Mouse (Mus musculus) olfactory bulb, adult 2 months (tissue): ENCODE data around the gene Ppid. TPM values are rescaled to one million over a fixed set of nuclear protein-coding genes. Genes with fewer than 3 reads are reported as not detected.

Source experiments
- H3K27ac ChIP-seq: fragments of 200-500 bp; 2 replicates; pipeline ENCODE4 v1.5.1; 2012; ENCODE audit warnings: low read depth, low read length; ENCODE audit not compliant: insufficient read depth
- H3K4me1 ChIP-seq: fragments of 200-500 bp; 2 replicates; pipeline ENCODE4 v1.6.1; 2012; ENCODE audit warnings: low read length; ENCODE audit not compliant: control insufficient read depth, insufficient read depth
- H3K4me3 ChIP-seq: fragments of 200-500 bp; 2 replicates; pipeline ENCODE4 v1.5.1; 2012; ENCODE audit warnings: mild to moderate bottlenecking, low read depth, low read length, moderate library complexity; ENCODE audit not compliant: insufficient read depth
- CTCF ChIP-seq: fragments of 200-500 bp; IDR thresholded peaks from 2 replicates; pipeline ENCODE4 v1.5.1; 2012; ENCODE audit warnings: low read depth, mild to moderate bottlenecking, low read length, moderate library complexity; ENCODE audit not compliant: insufficient read depth
- POLR2A ChIP-seq: fragments of 200-500 bp; IDR thresholded peaks from 2 replicates; pipeline ENCODE4 v1.6.1; 2012; ENCODE audit warnings: mild to moderate bottlenecking, low read depth, low read length, moderate library complexity; ENCODE audit not compliant: insufficient read depth
- WGBS: fragments of 180-500 bp; shearing (Covaris S2); methylation state at CpG from one replicate; pipeline ENCODE4 v1.1.7; 2018; 5-methylcytosine and 5-hydroxymethylcytosine counted together
- polyA plus RNA-seq: library from polyadenylated mRNA; stranded (reverse); fragments of >200 nt; gene quantifications from 2 replicates; pipeline ENCODE4 v1.2.4, GENCODE M21; 2012; ENCODE audit warnings: low replicate concordance; ENCODE audit not compliant: missing spikeins, insufficient read depth, insufficient read length

Ppid gene
- polyA plus RNA-seq, 1 experiment, result not detected

DNA sequence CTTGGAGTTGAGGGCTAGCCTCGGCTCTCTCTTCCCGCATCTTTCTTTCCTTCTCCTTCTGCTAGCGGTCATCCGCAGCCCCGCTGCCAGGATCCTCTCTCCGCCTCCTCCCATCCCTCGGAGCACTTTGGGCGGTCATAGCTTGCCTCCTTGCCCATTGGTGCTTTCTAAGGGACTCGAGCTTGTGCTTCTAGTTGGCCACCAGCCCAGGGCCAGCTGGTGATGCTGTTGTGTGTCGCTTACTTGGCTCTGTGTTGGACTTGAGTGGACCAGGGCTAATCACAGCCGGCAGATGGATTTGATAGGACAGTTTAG, 38.2 kb downstream of the Ppid start, which contains the start of gene Etfdh:
Gene Etfdh, minus strand, starts transcription at position 85 of the 315 bp plus-strand sequence.
- peak within 1 kb of the TSS; percentile 74 for H3K4me3 ChIP-seq
- H3K4me1 ChIP-seq, result peaks cover 2% of the 10 kb centered on the region; the same call in 1 of the 2 replicates
- WGBS, result 0% methylated on average over 11 of the region's 11 CpGs
- TF ChIP-seq CTCF, result no peak
- H3K27ac ChIP-seq, result no peak within 1 kb of the TSS

GRCm38 (mm10) chr3:79652129-79652528, 61.0 kb downstream of the Ppid start:
- no peak overlapping the region for H3K27ac ChIP-seq
- WGBS, result 83% methylated on average over 6 of the region's 6 CpGs
- H3K4me1 ChIP-seq, result no peaks in the 10 kb centered on the region
- TF ChIP-seq POLR2A (no peak), CTCF (no peak)
- no peak overlapping the region for H3K4me3 ChIP-seq

Other genes starting within 250 kb of the Ppid start
- not detected in 2 replicates for gene Fnip2, start 23.5 kb upstream of the Ppid start, polyA plus RNA-seq
- gene 4930579G24Rik, start 37.7 kb downstream of the Ppid start, polyA plus RNA-seq, result not detected in 2 replicates
- not detected in 2 replicates for gene Etfdh, start 38.2 kb downstream of the Ppid start, polyA plus RNA-seq
- not detected in 2 replicates for gene Rxfp1, start 146.5 kb downstream of the Ppid start, polyA plus RNA-seq